Mouse (Mus musculus) MEL (cell line): ENCODE data around the gene Amot.

Experiments used
- CHD2 ChIP-seq: IDR thresholded peaks from 2 replicates; pipeline ENCODE4 v1.6.1; 2011; ENCODE audit warnings: low read length, improper control_type of control experiment
- CTCF ChIP-seq, 3 experiments: IDR thresholded peaks in 2 of 3; conservative IDR thresholded peaks in 1 of 3; 2 replicates each; pipeline ENCODE4 v1.5.1; 2011 to 2012; ENCODE audit warnings: low read length in 3 of 3, low read depth in 2 of 3, mild to moderate bottlenecking in 2 of 3, improper control_type of control experiment in 1 of 3, inconsistent platforms in 1 of 3, mixed read lengths in 1 of 3, moderate library complexity in 1 of 3; ENCODE audit not compliant: control insufficient read depth in 1 of 3, insufficient read depth in 1 of 3, poor library complexity in 1 of 3, severe bottlenecking in 1 of 3
- EP300 ChIP-seq, 2 experiments: IDR thresholded peaks; 2 replicates each; pipeline ENCODE4 v1.6.1; 2011; ENCODE audit warnings: improper control_type of control experiment in 2 of 2, low read length in 2 of 2, low read depth in 1 of 2, mild to moderate bottlenecking in 1 of 2
- JUND ChIP-seq: IDR thresholded peaks from 2 replicates; pipeline ENCODE4 v1.6.1; 2011; ENCODE audit warnings: low read depth, mild to moderate bottlenecking, improper control_type of control experiment, low read length
- NRF1 ChIP-seq: IDR thresholded peaks from 2 replicates; pipeline ENCODE4 v1.6.1; 2014; ENCODE audit warnings: low read depth, mild to moderate bottlenecking, inconsistent platforms, low read length, improper control_type of control experiment, moderate library complexity; ENCODE audit not compliant: poor library complexity, insufficient read depth, severe bottlenecking
- POLR2A ChIP-seq, 2 experiments: IDR thresholded peaks; 2 replicates each; pipeline ENCODE4 v1.6.1; 2011 to 2012; ENCODE audit warnings: low read length in 2 of 2, mild to moderate bottlenecking in 2 of 2, control low read depth in 1 of 2, improper control_type of control experiment in 1 of 2, low read depth in 1 of 2, moderate library complexity in 1 of 2; ENCODE audit not compliant: control insufficient read depth in 1 of 2, insufficient read depth in 1 of 2, poor library complexity in 1 of 2
- SMC3 ChIP-seq: IDR thresholded peaks from 2 replicates; pipeline ENCODE4 v1.6.1; 2011; ENCODE audit warnings: low read depth, low read length, improper control_type of control experiment
- TCF12 ChIP-seq: IDR thresholded peaks from 2 replicates; pipeline ENCODE4 v1.6.1; 2014; ENCODE audit warnings: low read depth, mild to moderate bottlenecking, inconsistent platforms, low read length, improper control_type of control experiment, moderate library complexity
- ZKSCAN1 ChIP-seq: IDR thresholded peaks from 2 replicates; pipeline ENCODE4 v1.6.1; 2012; ENCODE audit warnings: low read depth, mild to moderate bottlenecking, inconsistent platforms, low read length, improper control_type of control experiment, moderate library complexity

DNA sequence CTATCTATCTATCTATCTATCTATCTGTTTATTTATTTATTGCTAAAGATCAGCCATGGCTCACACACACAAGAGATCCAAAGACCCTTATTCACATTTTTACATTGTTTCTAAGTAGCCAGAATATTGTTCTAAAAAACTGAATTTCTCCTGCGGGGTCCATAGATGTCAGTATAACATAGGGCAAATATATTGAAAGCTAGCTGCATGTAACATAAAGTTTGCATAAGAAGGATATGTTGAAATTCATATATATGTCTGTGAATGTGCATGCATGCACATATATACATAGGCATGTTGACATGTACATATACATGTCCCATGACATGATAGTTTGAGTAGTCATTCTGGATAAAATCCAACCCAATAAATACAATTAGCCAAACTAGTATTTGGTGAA is 35.3 kb upstream of the Amot start:
- TF ChIP-seq SMC3 = peak; percentile 51
- TF ChIP-seq JUND = no peak
- no peak for TF ChIP-seq TCF12
- TF ChIP-seq EP300 (IDR thresholded peaks at IDR 0.05; ENCODE audit: low read depth in 1 of 2, low read length in 2 of 2) = no peak
- no peak for TF ChIP-seq NRF1
- no peak for TF ChIP-seq CHD2
- no peak for TF ChIP-seq ZKSCAN1
- TF ChIP-seq POLR2A (IDR thresholded peaks at IDR 0.05; ENCODE audit: control insufficient read depth in 1 of 2, insufficient read depth in 1 of 2, low read depth in 1 of 2, low read length in 2 of 2, poor library complexity in 1 of 2) = no peak
- peak in 1 of 3 experiments; percentile 47; a peak in 2 of 6 replicates for TF ChIP-seq CTCF (IDR thresholded peaks at IDR 0.05 in 2 of 3, conservative IDR thresholded peaks at IDR 0.05 in 1 of 3; ENCODE audit: control insufficient read depth in 1 of 3, insufficient read depth in 1 of 3, low read depth in 2 of 3, low read length in 3 of 3, poor library complexity in 1 of 3, severe bottlenecking in 1 of 3)
